Comparison of ENCODE assay signal across 8 mouse cellular contexts in genomic region chr15:28070771-28071419, GRCm38 (mm10). TPM values are rescaled to one million over a fixed set of nuclear protein-coding genes. Genes with fewer than 3 reads are reported as not detected.
A peak's percentile ranks its signal among the peaks of the same experiment; 100 is the strongest.
DNase-seq lines count a peak whose midpoint lies in the region; ATAC-seq and TF ChIP-seq lines count a peak whose summit lies in the region.

No protein-coding gene starts in this region.

- no peak for ATAC-seq in intestine, embryonic 14.5 days (replicated peaks; ENCODE audit: low FRiP score, low TSS enrichment, low read depth)
- ATAC-seq in intestine, postnatal 0 days = no peak
- ATAC-seq in forebrain, embryonic 12.5 days (ENCODE audit: low FRiP score) = no peak
- ATAC-seq in kidney, embryonic 16.5 days (ENCODE audit: low FRiP score, low TSS enrichment) = peak; percentile 59
- ATAC-seq in neural tube, embryonic 13.5 days (ENCODE audit: low read depth) = 0 out of 2 replicates have a peak, but pooled peaks have one; percentile 15

- no peak overlapping the region for H3K4me3 ChIP-seq in intestine, embryonic 14.5 days (ENCODE audit: low read depth, low read length)
- H3K4me3 ChIP-seq in intestine, postnatal 0 days (ENCODE audit: low read depth, low read length) = no peak overlapping the region
- no peak overlapping the region for H3K4me3 ChIP-seq in forebrain, embryonic 12.5 days (replicated peaks)
- H3K4me3 ChIP-seq in kidney, embryonic 16.5 days (ENCODE audit: low read length) = peak overlapping the region; percentile 8; the same call in 1 of the 2 replicates
- H3K4me3 ChIP-seq in neural tube, embryonic 13.5 days = no peak overlapping the region

- no peak for DNase-seq in intestine, embryonic 14.5 days (ENCODE audit: low spot score)
- no peak for DNase-seq in urinary bladder, postnatal 14 days (ENCODE audit: low spot score)
- no peak for DNase-seq in thymus, postnatal 25 days
- no peak for DNase-seq in adrenal gland, postnatal 36 days

- H3K4me2 ChIP-seq in intestine, embryonic 14.5 days (ENCODE audit: low read length) = peak overlapping the region; percentile 26
- no peak overlapping the region for H3K4me2 ChIP-seq in intestine, postnatal 0 days (replicated peaks; ENCODE audit: low read depth)
- H3K4me2 ChIP-seq in forebrain, embryonic 12.5 days = peak overlapping the region; percentile 11; the same call in 1 of the 2 replicates
- peak overlapping the region; percentile 45 for H3K4me2 ChIP-seq in kidney, embryonic 16.5 days (replicated peaks; ENCODE audit: low read depth, low read length)
- H3K4me2 ChIP-seq in neural tube, embryonic 13.5 days = peak overlapping the region; percentile 37

- 6% methylated on average over 12 of the region's 12 CpGs for WGBS in intestine, embryonic 14.5 days
- whole genome bisulfite sequencing in intestine, postnatal 0 days = 10% methylated on average over 12 of the region's 12 CpGs
- 3% methylated on average over 12 of the region's 12 CpGs for WGBS in forebrain, embryonic 12.5 days
- 6% methylated on average over 12 of the region's 12 CpGs for WGBS in kidney, embryonic 16.5 days
- WGBS in neural tube, embryonic 13.5 days = under 1% methylated on average over 12 of the region's 12 CpGs

- H3K9me3 ChIP-seq in intestine, embryonic 14.5 days (ENCODE audit: control insufficient read depth, low read length) = no peaks in the 10 kb centered on the region
- no peaks in the 10 kb centered on the region for H3K9me3 ChIP-seq in intestine, postnatal 0 days (ENCODE audit: control insufficient read depth)
- H3K9me3 ChIP-seq in forebrain, embryonic 12.5 days = no peaks in the 10 kb centered on the region
- no peaks in the 10 kb centered on the region for H3K9me3 ChIP-seq in kidney, embryonic 16.5 days (ENCODE audit: low read length)
- H3K9me3 ChIP-seq in neural tube, embryonic 13.5 days = no peaks in the 10 kb centered on the region

- H3K36me3 ChIP-seq in intestine, embryonic 14.5 days (ENCODE audit: control insufficient read depth, insufficient read depth, low read length) = no peaks in the 10 kb centered on the region
- H3K36me3 ChIP-seq in intestine, postnatal 0 days (ENCODE audit: control insufficient read depth, insufficient read depth) = no peaks in the 10 kb centered on the region
- no peaks in the 10 kb centered on the region for H3K36me3 ChIP-seq in forebrain, embryonic 12.5 days (replicated peaks)
- H3K36me3 ChIP-seq in kidney, embryonic 16.5 days (ENCODE audit: insufficient read depth, low read length) = no peaks in the 10 kb centered on the region
- no peaks in the 10 kb centered on the region for H3K36me3 ChIP-seq in neural tube, embryonic 13.5 days

- no peaks in the 10 kb centered on the region for H3K4me1 ChIP-seq in intestine, embryonic 14.5 days (replicated peaks; ENCODE audit: control insufficient read depth, insufficient read depth, low read length)
- H3K4me1 ChIP-seq in intestine, postnatal 0 days (replicated peaks; ENCODE audit: control insufficient read depth, insufficient read depth, low read length) = no peaks in the 10 kb centered on the region
- H3K4me1 ChIP-seq in forebrain, embryonic 12.5 days = 0 out of 2 replicates have a peak, but pooled peaks cover 4% of the 10 kb centered on the region
- H3K4me1 ChIP-seq in kidney, embryonic 16.5 days (ENCODE audit: insufficient read depth, low read length) = peaks cover 6% of the 10 kb centered on the region; the same call in 1 of the 2 replicates
- H3K4me1 ChIP-seq in neural tube, embryonic 13.5 days (replicated peaks) = peaks cover 8% of the 10 kb centered on the region

- H3K9ac ChIP-seq in intestine, embryonic 14.5 days (ENCODE audit: low read length) = no peak overlapping the region
- H3K9ac ChIP-seq in intestine, postnatal 0 days (ENCODE audit: low read depth, low read length) = no peak overlapping the region
- no peak overlapping the region for H3K9ac ChIP-seq in forebrain, embryonic 12.5 days
- no peak overlapping the region for H3K9ac ChIP-seq in kidney, embryonic 16.5 days (replicated peaks; ENCODE audit: low read length)
- no peak overlapping the region for H3K9ac ChIP-seq in neural tube, embryonic 13.5 days

- no peak overlapping the region for H3K27ac ChIP-seq in intestine, embryonic 14.5 days (ENCODE audit: low read depth)
- no peak overlapping the region for H3K27ac ChIP-seq in intestine, postnatal 0 days (ENCODE audit: low read depth, low read length)
- H3K27ac ChIP-seq in forebrain, embryonic 12.5 days = no peak overlapping the region
- H3K27ac ChIP-seq in kidney, embryonic 16.5 days (ENCODE audit: low read length) = no peak overlapping the region
- no peak overlapping the region for H3K27ac ChIP-seq in neural tube, embryonic 13.5 days (replicated peaks)

- no peak for TF ChIP-seq CTCF in intestine, postnatal 0 days (IDR thresholded peaks at IDR 0.05; ENCODE audit: low read depth)

- no peaks in the 10 kb centered on the region for H3K27me3 ChIP-seq in intestine, embryonic 14.5 days (replicated peaks; ENCODE audit: control insufficient read depth, insufficient read depth, low read length)
- no peaks in the 10 kb centered on the region for H3K27me3 ChIP-seq in intestine, postnatal 0 days (replicated peaks; ENCODE audit: control insufficient read depth, insufficient read depth, low read length)
- H3K27me3 ChIP-seq in forebrain, embryonic 12.5 days = no peaks in the 10 kb centered on the region; the same call in 1 of the 2 replicates
- no peaks in the 10 kb centered on the region for H3K27me3 ChIP-seq in kidney, embryonic 16.5 days (ENCODE audit: insufficient read depth, low read length)
- peaks cover 16% of the 10 kb centered on the region; the same call in 1 of the 2 replicates for H3K27me3 ChIP-seq in neural tube, embryonic 13.5 days

RNA-seq across cellular contexts. Expression of gene Trio, which starts 45.2 kb away (rescaled TPM):
- polyA plus RNA-seq in intestine, embryonic 14.5 days (2014; fragmentation: Nextera tagmentation; extraction: Ambion mirVana) = 34.7 and 35.3 TPM in 2 replicates
- 10.0 and 11.8 TPM in 2 replicates for polyA plus RNA-seq in intestine, postnatal 0 days (2015; fragmentation: Nextera tagmentation; extraction: Ambion mirVana)
- 46.1 and 49.0 TPM in 2 replicates for polyA plus RNA-seq in forebrain, embryonic 12.5 days (2016; fragmentation: Nextera tagmentation; extraction: Ambion mirVana)
- 24.3 and 27.8 TPM in 2 replicates for polyA plus RNA-seq in kidney, embryonic 16.5 days (2015; fragmentation: Nextera tagmentation; extraction: Ambion mirVana)
- polyA plus RNA-seq in neural tube, embryonic 13.5 days (2015; fragmentation: Nextera tagmentation; extraction: Ambion mirVana) = 32.9 and 38.6 TPM in 2 replicates
- 10 to 100 TPM; 63.2 to 68.9 TPM for total RNA-seq in adrenal gland, postnatal 36 days (2021)

Comparison
In these comparisons a context has a peak if more than half of its experiments do, and no peak if none do; other contexts are left out.
1. ATAC-seq: peak in kidney, embryonic 16.5 days (single experiment) and neural tube, embryonic 13.5 days (single experiment); none in intestine, embryonic 14.5 days (single experiment), intestine, postnatal 0 days (single experiment) and forebrain, embryonic 12.5 days (single experiment).